Mouse (Mus musculus): ENCODE results near the gene Ppp1r12b. TPM values are rescaled to one million over a fixed set of nuclear protein-coding genes. Genes with fewer than 3 reads are reported as not detected.

The Ppp1r12b gene
- total and polyA plus RNA-seq, 3 experiments: 0.64 to 1.8 (median 1.6) TPM

- H3K36me3 ChIP-seq (replicated peaks in 1 of 2; ENCODE audit: control insufficient read depth in 1 of 2, insufficient read depth in 1 of 2, low read length in 1 of 2): peaks cover 0 to 2% of the 10 kb centered on the region in 2 experiments
- TF ChIP-seq ETS1 (conservative IDR thresholded peaks at IDR 0.05; ENCODE audit: low read depth, low read length) (no peak), E2F4 (IDR thresholded peaks at IDR 0.05; ENCODE audit: insufficient replicate concordance, low read depth, low read length) (no peak), ELF1 (IDR thresholded peaks at IDR 0.05; ENCODE audit: low read depth, low read length) (no peak), MEF2A (IDR thresholded peaks at IDR 0.05; ENCODE audit: borderline replicate concordance, low read depth, low read length) (no peak), MAFK (IDR thresholded peaks at IDR 0.05; ENCODE audit: insufficient replicate concordance, low read length) (no peak), GABPA (IDR thresholded peaks at IDR 0.05; ENCODE audit: insufficient replicate concordance, low read depth, low read length) (no peak), BHLHE40 (IDR thresholded peaks at IDR 0.05; ENCODE audit: low read depth, low read length) (no peak)
Measured at GRCm38 (mm10) chr1:134763776-134764438, 191.8 kb downstream of the Ppp1r12b start.

GRCm38 (mm10) chr1:134763250-134763649 lies 192.5 kb downstream of the Ppp1r12b start:
- Histone ChIP-seq H3K4me1 (ENCODE audit: control insufficient read depth in 1 of 2, insufficient read depth in 2 of 2) (no peaks in the 10 kb centered on the region), H3K27me3 (replicated peaks) (no peaks in the 10 kb centered on the region), H3K27ac (ENCODE audit: insufficient read depth, low read depth) (no peak overlapping the region), H3K4me3 (replicated peaks in 1 of 3; ENCODE audit: low read depth in 2 of 3, low read length in 2 of 3, poor library complexity in 1 of 3) (no peak overlapping the region), H3K36me3 (replicated peaks in 1 of 2; ENCODE audit: control insufficient read depth in 1 of 2, insufficient read depth in 1 of 2, low read length in 1 of 2) (peaks cover 0 to 2% of the 10 kb centered on the region in 2 experiments), H3K9me3 (replicated peaks; ENCODE audit: low read length) (no peaks in the 10 kb centered on the region), H3K79me2 (replicated peaks; ENCODE audit: control insufficient read depth, extremely low read depth, insufficient read depth, poor library complexity, severe bottlenecking) (no peaks in the 10 kb centered on the region), H3K9ac (ENCODE audit: insufficient read depth, low read depth) (no peak overlapping the region), H3K4me2 (ENCODE audit: insufficient read depth, low read depth, poor library complexity, severe bottlenecking) (no peak overlapping the region)
- no peak for DNase-seq (ENCODE audit: extremely low read depth)
- no peak for TF ChIP-seq TBP (conservative IDR thresholded peaks at IDR 0.05; ENCODE audit: low read depth, low read length)
- TF ChIP-seq ETS1 (conservative IDR thresholded peaks at IDR 0.05; ENCODE audit: low read depth, low read length): no peak
- TF ChIP-seq SIN3A (IDR thresholded peaks at IDR 0.05; ENCODE audit: low read length): no peak
- no peak for TF ChIP-seq ZC3H11A (IDR thresholded peaks at IDR 0.05; ENCODE audit: low read depth, low read length)
- TF ChIP-seq EP300 (IDR thresholded peaks at IDR 0.05; ENCODE audit: low read length): no peak
- TF ChIP-seq USF2 (conservative IDR thresholded peaks at IDR 0.05; ENCODE audit: low read depth, low read length): no peak
- TF ChIP-seq POLR2AphosphoS2 (IDR thresholded peaks at IDR 0.05; ENCODE audit: low read depth, low read length): no peak
- TF ChIP-seq CTCF (conservative IDR thresholded peaks at IDR 0.05 in 1 of 2, IDR thresholded peaks at IDR 0.05 in 1 of 2; ENCODE audit: low read depth in 2 of 2, low read length in 2 of 2): no peak
- no peak for TF ChIP-seq GABPA (IDR thresholded peaks at IDR 0.05; ENCODE audit: insufficient replicate concordance, low read depth, low read length)
- no peak for TF ChIP-seq CHD2 (IDR thresholded peaks at IDR 0.05; ENCODE audit: low read length)
- TF ChIP-seq MYC (IDR thresholded peaks at IDR 0.05; ENCODE audit: low read depth, low read length): no peak
- TF ChIP-seq NRF1 (IDR thresholded peaks at IDR 0.05; ENCODE audit: low read depth, low read length): no peak
- TF ChIP-seq NELFE (IDR thresholded peaks at IDR 0.05; ENCODE audit: low read depth, low read length): no peak
- no peak for TF ChIP-seq ELF1 (IDR thresholded peaks at IDR 0.05; ENCODE audit: low read depth, low read length)
- no peak for TF ChIP-seq MXI1 (IDR thresholded peaks at IDR 0.05; ENCODE audit: low read depth, low read length)
- TF ChIP-seq E2F4 (IDR thresholded peaks at IDR 0.05; ENCODE audit: insufficient replicate concordance, low read depth, low read length): no peak
- no peak for TF ChIP-seq CHD1 (IDR thresholded peaks at IDR 0.05; ENCODE audit: low read depth, low read length)
- dilution Hi-C loops (cut with MboI; ENCODE audit: extremely low pct_ligation_motif_present, extremely low pct_unique_long_range_greater_than_20kb, low sequenced_read_pairs) (no loop called here), in situ Hi-C loops (cut with MboI; ENCODE audit: low pct_ligation_motif_present, low pct_unique_long_range_greater_than_20kb, low sequenced_read_pairs) (no loop called here)

More at GRCm38 (mm10) chr1:134763776-134764438, 191.8 kb downstream of the Ppp1r12b start:
- Histone ChIP-seq H3K9ac (ENCODE audit: insufficient read depth, low read depth) (no peak overlapping the region), H3K79me2 (replicated peaks; ENCODE audit: control insufficient read depth, extremely low read depth, insufficient read depth, poor library complexity, severe bottlenecking) (no peaks in the 10 kb centered on the region), H3K27ac (ENCODE audit: insufficient read depth, low read depth) (no peak overlapping the region), H3K4me1 (ENCODE audit: control insufficient read depth in 1 of 2, insufficient read depth in 2 of 2) (no peaks in the 10 kb centered on the region), H3K4me3 (replicated peaks in 1 of 3; ENCODE audit: low read depth in 2 of 3, low read length in 2 of 3, poor library complexity in 1 of 3) (no peak overlapping the region), H3K27me3 (replicated peaks) (no peaks in the 10 kb centered on the region), H3K4me2 (ENCODE audit: insufficient read depth, low read depth, poor library complexity, severe bottlenecking) (no peak overlapping the region), H3K9me3 (replicated peaks; ENCODE audit: low read length) (no peaks in the 10 kb centered on the region)
- DNase-seq (ENCODE audit: extremely low read depth): no peak
- dilution Hi-C loops (cut with MboI; ENCODE audit: extremely low pct_ligation_motif_present, extremely low pct_unique_long_range_greater_than_20kb, low sequenced_read_pairs): no loop called here
- in situ Hi-C loops (cut with MboI; ENCODE audit: low pct_ligation_motif_present, low pct_unique_long_range_greater_than_20kb, low sequenced_read_pairs): no loop called here

All from CH12.LX (cell line).